Mouse (Mus musculus) limb, embryonic 11.5 days (tissue): ENCODE measurements around the gene Sh3gl3. TPM values are rescaled to one million over a fixed set of nuclear protein-coding genes. Genes with fewer than 3 reads are reported as not detected.

Experiments
- ATAC-seq: fragments of 200-750 bp; cut with Nextera tagmentation; 2 replicates; pipeline ENCODE4 v1.8.0; 2017; ENCODE audit warnings: low read depth; ENCODE audit not compliant: insufficient number of reproducible peaks, low FRiP score, low TSS enrichment
- DNase-seq: peaks from one replicate; pipeline ENCODE4 v3.0.0-alpha.2; 2015; ENCODE audit warnings: low spot score
- H3K27ac ChIP-seq: fragments of 300-500 bp; sonication (generic); replicated peaks from 2 replicates; pipeline ENCODE4 v1.5.1; 2014; ENCODE audit warnings: low read depth, mild to moderate bottlenecking, low read length
- H3K27me3 ChIP-seq: fragments of 300-500 bp; sonication (generic); 2 replicates; pipeline ENCODE4 v1.6.1; 2014; ENCODE audit warnings: mild to moderate bottlenecking, low read length, mixed read lengths; ENCODE audit not compliant: control insufficient read depth, insufficient read depth
- H3K36me3 ChIP-seq: fragments of 300-500 bp; sonication (generic); 2 replicates; pipeline ENCODE4 v1.6.1; 2014; ENCODE audit warnings: mild to moderate bottlenecking, low read length, moderate library complexity, mixed read lengths; ENCODE audit not compliant: control insufficient read depth, insufficient read depth
- H3K4me1 ChIP-seq: fragments of 300-500 bp; sonication (generic); 2 replicates; pipeline ENCODE4 v1.6.1; 2014; ENCODE audit warnings: low read length, mixed read lengths; ENCODE audit not compliant: control insufficient read depth, insufficient read depth
- H3K4me2 ChIP-seq: fragments of 300-500 bp; sonication (generic); 2 replicates; pipeline ENCODE4 v1.6.1; 2014; ENCODE audit warnings: low read depth, mild to moderate bottlenecking, moderate library complexity; ENCODE audit not compliant: severe bottlenecking
- H3K4me3 ChIP-seq: fragments of 300-500 bp; sonication (generic); 2 replicates; pipeline ENCODE4 v1.5.1; 2014; ENCODE audit warnings: low read depth, low read length
- H3K9ac ChIP-seq: fragments of 300-500 bp; sonication (generic); 2 replicates; pipeline ENCODE4 v1.6.1; 2014; ENCODE audit warnings: mild to moderate bottlenecking, low read length
- H3K9me3 ChIP-seq: fragments of 300-500 bp; sonication (generic); 2 replicates; pipeline ENCODE4 v1.6.1; 2016; ENCODE audit warnings: low read length; ENCODE audit not compliant: control insufficient read depth
- WGBS: fragments of 180-500 bp; shearing (Covaris S2); extraction: QIAGEN DNeasy Blood & Tissue Kit; methylation state at CpG from one replicate; pipeline ENCODE4 v1.1.7; 2014; 5-methylcytosine and 5-hydroxymethylcytosine counted together
- polyA plus RNA-seq: library from polyadenylated mRNA; unstranded; fragments of >200 nt; fragmentation: Nextera tagmentation; extraction: Ambion mirVana; gene quantifications from 2 replicates; pipeline ENCODE4 v1.2.1, GENCODE M21; 2014

The Sh3gl3 gene
- polyA plus RNA-seq, 1 experiment from 2014 or later = 19.4 TPM

DNA sequence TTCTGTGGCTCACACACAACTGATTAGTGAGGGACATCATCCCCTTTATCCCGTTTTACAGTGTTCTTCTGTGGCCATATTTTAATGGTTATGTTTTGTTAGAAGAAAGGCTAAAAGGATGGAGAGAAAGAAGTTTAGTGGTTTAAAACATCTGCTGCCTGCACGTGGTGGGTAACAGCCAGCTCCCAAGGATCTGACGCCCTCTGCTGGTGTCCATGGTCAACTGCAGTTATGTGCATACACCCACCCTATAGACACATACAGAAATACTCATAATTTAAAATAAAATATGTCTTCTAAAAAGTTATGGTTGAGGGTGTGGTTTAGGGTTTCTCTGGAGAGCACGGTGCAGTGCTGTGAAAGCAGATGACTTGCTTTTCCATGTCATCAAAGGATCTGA lies 164.9 kb downstream of the Sh3gl3 start:
- no peak for DNase-seq
- no peaks in the 10 kb centered on the region for H3K9me3 ChIP-seq
- no peak for ATAC-seq
- WGBS = 75% methylated on average over 4 of the region's 4 CpGs
- no peak overlapping the region for H3K4me3 ChIP-seq
- H3K36me3 ChIP-seq = no peaks in the 10 kb centered on the region
- no peak overlapping the region for H3K4me2 ChIP-seq
- no peak overlapping the region for H3K9ac ChIP-seq
- peaks cover 11% of the 10 kb centered on the region for H3K4me1 ChIP-seq
- no peak overlapping the region for H3K27ac ChIP-seq
- H3K27me3 ChIP-seq = peaks cover 34% of the 10 kb centered on the region

DNA sequence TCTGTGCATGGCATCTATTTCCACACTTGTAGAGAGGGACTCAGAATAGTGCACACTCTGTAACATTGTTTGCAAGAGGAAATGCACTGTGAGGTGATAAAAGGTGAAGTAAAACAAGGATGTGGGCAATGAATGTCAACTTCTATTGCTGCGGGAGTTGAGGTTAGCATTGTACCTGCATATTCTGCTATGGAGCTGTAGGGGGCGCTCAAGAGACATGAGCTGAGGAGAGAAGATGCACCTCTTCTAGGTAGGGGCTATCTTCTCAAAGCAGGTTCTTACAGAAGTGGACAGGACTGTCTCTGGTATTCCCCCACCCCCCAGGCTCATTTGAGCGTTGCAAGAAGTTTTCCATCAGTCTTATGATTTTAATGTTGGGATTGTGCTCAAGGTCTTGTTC lies 165.6 kb downstream of the Sh3gl3 start:
- Histone ChIP-seq H3K27me3 (peaks cover 31% of the 10 kb centered on the region), H3K4me3 (no peak overlapping the region), H3K4me1 (peaks cover 11% of the 10 kb centered on the region), H3K4me2 (no peak overlapping the region), H3K9ac (no peak overlapping the region), H3K36me3 (no peaks in the 10 kb centered on the region), H3K27ac (no peak overlapping the region), H3K9me3 (no peaks in the 10 kb centered on the region)
- WGBS = 49% methylated on average over 3 of the region's 3 CpGs
- DNase-seq (no peak), ATAC-seq (no peak)

DNA sequence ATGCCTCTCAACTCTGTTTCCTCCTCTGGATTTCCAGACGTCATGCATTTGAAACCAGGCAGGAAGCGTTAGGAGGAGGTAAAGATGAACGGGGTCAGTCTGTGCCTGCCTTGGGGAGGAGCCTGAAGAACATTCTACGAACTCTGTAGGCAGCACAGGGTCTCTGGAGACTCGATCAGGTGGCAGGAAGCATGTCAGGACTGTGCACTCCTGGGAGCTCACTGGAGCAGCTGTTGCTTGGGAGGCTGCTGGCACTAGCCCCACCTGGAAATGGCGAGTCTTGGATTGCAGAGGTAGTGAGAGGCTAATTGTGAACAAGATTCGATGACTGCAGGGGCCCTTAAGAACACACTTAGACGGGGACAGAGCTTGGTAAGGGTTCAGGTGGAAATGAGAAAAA lies 167.8 kb downstream of the Sh3gl3 start:
- no peak for ATAC-seq
- Histone ChIP-seq H3K9me3 (no peaks in the 10 kb centered on the region), H3K4me2 (no peak overlapping the region)

DNA sequence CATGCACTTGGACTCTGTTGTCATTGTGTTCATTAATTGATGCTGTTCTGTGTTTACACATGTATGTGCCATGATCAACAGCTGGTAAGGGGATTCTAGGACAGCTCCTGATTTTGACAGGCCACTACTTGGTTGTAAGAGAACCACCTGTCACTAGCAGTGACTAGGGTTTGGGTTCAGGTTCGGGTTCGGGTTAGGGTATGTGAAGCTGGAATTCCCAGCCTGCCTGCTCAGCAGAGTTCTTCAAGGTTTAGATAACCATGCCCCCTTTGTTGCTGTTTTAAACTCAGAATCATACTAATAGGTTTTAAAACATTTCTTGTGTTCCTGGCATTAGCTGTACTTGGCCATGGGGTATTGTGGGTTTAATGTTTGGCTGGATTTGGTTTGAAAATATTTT lies 173.1 kb downstream of the Sh3gl3 start:
- no peak overlapping the region for H3K4me3 ChIP-seq
- 74% methylated on average over 2 of the region's 2 CpGs for WGBS
- no peak overlapping the region for H3K27ac ChIP-seq
- ATAC-seq (no peak), DNase-seq (no peak)
- H3K4me1 ChIP-seq = peaks cover under 1% of the 10 kb centered on the region
- H3K9ac ChIP-seq = no peak overlapping the region
- no peaks in the 10 kb centered on the region for H3K27me3 ChIP-seq
- no peaks in the 10 kb centered on the region for H3K9me3 ChIP-seq
- no peak overlapping the region for H3K4me2 ChIP-seq
- H3K36me3 ChIP-seq = no peaks in the 10 kb centered on the region

More for the DNA sequence above, 167.8 kb downstream of the Sh3gl3 start:
- 24% methylated on average over 8 of the region's 8 CpGs for WGBS
- no peak overlapping the region for H3K4me3 ChIP-seq
- H3K27ac ChIP-seq = no peak overlapping the region
- H3K4me1 ChIP-seq = peaks cover 8% of the 10 kb centered on the region
- DNase-seq = no peak
- H3K9ac ChIP-seq = no peak overlapping the region
- peaks cover 10% of the 10 kb centered on the region; the same call in 1 of the 2 replicates for H3K27me3 ChIP-seq
- H3K36me3 ChIP-seq = no peaks in the 10 kb centered on the region

DNA sequence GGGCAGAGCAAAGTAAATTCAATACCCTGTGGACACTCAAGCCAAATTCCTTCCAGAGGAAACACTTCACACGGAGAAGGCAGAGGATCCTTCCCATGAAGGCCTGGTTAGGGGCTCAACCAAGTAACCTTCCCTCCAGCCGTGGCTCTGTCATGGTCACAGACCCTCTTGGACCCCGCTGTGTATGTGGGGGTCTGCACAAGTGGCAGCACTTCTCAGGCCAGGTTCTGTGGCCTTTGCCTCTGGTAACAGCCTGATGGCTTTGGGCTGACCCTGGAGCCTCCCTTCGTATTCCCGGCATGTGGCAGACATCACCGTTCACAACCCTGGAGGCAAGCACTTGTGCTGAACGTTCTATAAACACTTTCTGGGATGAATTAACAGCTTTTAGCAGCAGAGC lies 176.2 kb downstream of the Sh3gl3 start:
- DNase-seq = no peak
- Histone ChIP-seq H3K4me1 (no peaks in the 10 kb centered on the region), H3K4me2 (no peak overlapping the region), H3K9ac (no peak overlapping the region), H3K9me3 (no peaks in the 10 kb centered on the region), H3K36me3 (no peaks in the 10 kb centered on the region), H3K4me3 (no peak overlapping the region), H3K27me3 (no peaks in the 10 kb centered on the region), H3K27ac (no peak overlapping the region)
- 51% methylated on average over 7 of the region's 7 CpGs for WGBS
- ATAC-seq = no peak

DNA sequence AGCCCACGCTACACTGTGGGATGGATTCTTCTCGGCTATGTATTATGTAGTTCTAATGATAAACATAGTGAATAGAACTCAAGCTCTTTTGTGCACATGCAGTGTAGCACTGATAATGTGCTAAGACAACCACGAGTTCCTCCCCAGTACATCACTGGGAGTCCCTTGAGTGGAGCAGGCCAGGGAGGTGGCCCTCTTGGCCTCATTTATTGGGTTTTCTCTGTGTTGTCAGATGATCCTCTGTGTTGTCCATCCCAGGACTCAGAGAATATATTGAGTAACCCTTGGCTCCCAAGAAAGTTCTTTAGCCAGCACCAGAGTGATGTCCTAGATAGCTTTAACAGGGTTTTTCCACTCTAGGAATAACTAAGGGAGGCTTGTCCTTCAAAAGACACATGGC lies 176.8 kb downstream of the Sh3gl3 start:
- Histone ChIP-seq H3K9ac (no peak overlapping the region), H3K9me3 (no peaks in the 10 kb centered on the region), H3K4me1 (no peaks in the 10 kb centered on the region), H3K4me3 (no peak overlapping the region), H3K36me3 (no peaks in the 10 kb centered on the region), H3K27ac (no peak overlapping the region), H3K27me3 (no peaks in the 10 kb centered on the region), H3K4me2 (no peak overlapping the region)
- DNase-seq = no peak
- 90% methylated on average over 3 of the region's 3 CpGs for WGBS
- no peak for ATAC-seq

Other genes with a start within 250 kb of the Sh3gl3 start
- gene Hdgfl3, start 239.4 kb upstream of the Sh3gl3 start, polyA plus RNA-seq = 34.4 and 34.7 TPM in 2 replicates
- gene Bnc1, start 181.5 kb upstream of the Sh3gl3 start, polyA plus RNA-seq = 2.9 and 3.4 TPM in 2 replicates
- gene Adamtsl3, start 161.9 kb downstream of the Sh3gl3 start, polyA plus RNA-seq = 1.4 and 1.7 TPM in 2 replicates